Mouse (Mus musculus) ES-E14 (cell line): ENCODE data around the gene Iffo1. TPM values are rescaled to one million over a fixed set of nuclear protein-coding genes. Genes with fewer than 3 reads are reported as not detected.

ENCODE experiments used
- DNase-seq: peaks from one replicate; pipeline ENCODE4 v3.0.0-alpha.2; 2013; ENCODE audit warnings: low read depth, low spot score
- H3K27ac ChIP-seq: 2 replicates; pipeline ENCODE4 v1.5.1; 2012; ENCODE audit warnings: low read depth, mild to moderate bottlenecking, low read length, moderate library complexity, mixed read lengths; ENCODE audit not compliant: poor library complexity, insufficient read depth, severe bottlenecking
- H3K36me3 ChIP-seq: 2 replicates; pipeline ENCODE4 v1.6.1; 2012; ENCODE audit warnings: mild to moderate bottlenecking, low read length, moderate library complexity, mixed read lengths; ENCODE audit not compliant: control insufficient read depth, poor library complexity, insufficient read depth, severe bottlenecking
- H3K4me1 ChIP-seq, 2 experiments: fragments of 150-350 bp in 1 of 2; sonication (generic) in 1 of 2; 2 replicates each; pipeline ENCODE4 v1.6.1; 2012; ENCODE audit warnings: low read length in 2 of 2, mild to moderate bottlenecking in 1 of 2, mixed read lengths in 1 of 2; ENCODE audit not compliant: control insufficient read depth in 2 of 2, insufficient read depth in 2 of 2, poor library complexity in 1 of 2
- H3K4me3 ChIP-seq, 2 experiments: fragments of 150-350 bp in 1 of 2; sonication (generic) in 1 of 2; 2 replicates each; pipeline ENCODE4 v1.5.1; 2012; ENCODE audit warnings: low read length in 2 of 2, low read depth in 1 of 2, mild to moderate bottlenecking in 1 of 2, mixed read lengths in 1 of 2; ENCODE audit not compliant: insufficient read depth in 1 of 2, poor library complexity in 1 of 2, severe bottlenecking in 1 of 2
- H3K9ac ChIP-seq: 2 replicates; pipeline ENCODE4 v1.6.1; 2012; ENCODE audit warnings: low read depth, mild to moderate bottlenecking, low read length, mixed read lengths; ENCODE audit not compliant: poor library complexity, insufficient read depth, severe bottlenecking
- H3K9me3 ChIP-seq: fragments of 150-350 bp; sonication (generic); 2 replicates; pipeline ENCODE4 v1.6.1; 2012; ENCODE audit warnings: low read depth, mild to moderate bottlenecking, low read length; ENCODE audit not compliant: control insufficient read depth, insufficient read depth
- CHD2 ChIP-seq: IDR thresholded peaks from 2 replicates; pipeline ENCODE4 v1.6.1; 2014; ENCODE audit warnings: mild to moderate bottlenecking, low read depth, low read length, inconsistent platforms
- HCFC1 ChIP-seq: IDR thresholded peaks from 2 replicates; pipeline ENCODE4 v1.6.1; 2012; ENCODE audit warnings: low read length, inconsistent platforms, borderline replicate concordance; ENCODE audit not compliant: insufficient read depth
- MAFK ChIP-seq: IDR thresholded peaks from 2 replicates; pipeline ENCODE4 v1.6.1; 2014; ENCODE audit warnings: mild to moderate bottlenecking, low read depth, low read length, inconsistent platforms; ENCODE audit not compliant: insufficient read depth
- ZC3H11A ChIP-seq: IDR thresholded peaks from 2 replicates; pipeline ENCODE4 v1.6.1; 2012; ENCODE audit warnings: low read depth, mild to moderate bottlenecking, inconsistent platforms, low read length, borderline replicate concordance
- ZNF384 ChIP-seq: IDR thresholded peaks from 2 replicates; pipeline ENCODE4 v1.6.1; 2012; ENCODE audit warnings: low read depth, low read length, inconsistent platforms
- in situ Hi-C, 2 experiments: fragments of 600-800 bp; cut with MboI; formaldehyde crosslinking; loops; one replicate each; pipeline ENCODE4 v1.15.1; 2025; ENCODE audit warnings: low sequenced_read_pairs in 2 of 2, inconsistent platforms in 1 of 2; ENCODE audit not compliant: unreplicated experiment in 2 of 2
- total RNA-seq: library from RNA; depleted of rRNA; stranded (reverse); fragments of 300-350 nt; gene quantifications from 2 replicates; pipeline ENCODE4 v1.2.3, GENCODE M21; 2012; rRNA removed

The Iffo1 gene
- total RNA-seq, 1 experiment: 15.1 TPM

GRCm38 (mm10) chr6:125196301-125196700 lies 51.3 kb downstream of the Iffo1 start:
- Histone ChIP-seq H3K4me1 (peaks cover 6 to 12% of the 10 kb centered on the region in 2 experiments), H3K9me3 (no peaks in the 10 kb centered on the region), H3K4me3 (no peak overlapping the region), H3K27ac (peak overlapping the region; percentile 98; the same call in 1 of the 2 replicates), H3K9ac (no peak overlapping the region), H3K36me3 (peaks cover 2% of the 10 kb centered on the region)
- in situ Hi-C loops: no loop called here
- no peak for DNase-seq
- TF ChIP-seq ZNF384 (peak; percentile 45; the same call in 1 of the 2 replicates), HCFC1 (no peak)

- Histone ChIP-seq H3K4me1 (peaks cover 6 to 12% of the 10 kb centered on the region in 2 experiments), H3K9me3 (no peaks in the 10 kb centered on the region), H3K9ac (no peak overlapping the region), H3K36me3 (peaks cover 2% of the 10 kb centered on the region), H3K4me3 (no peak overlapping the region), H3K27ac (peak overlapping the region; percentile 98; the same call in 1 of the 2 replicates)
- in situ Hi-C loops: no loop called here
- DNase-seq: no peak
- TF ChIP-seq MAFK: no peak
- TF ChIP-seq ZNF384: no peak
- TF ChIP-seq CHD2: no peak
- no peak for TF ChIP-seq HCFC1
- TF ChIP-seq ZC3H11A: no peak
Measured at GRCm38 (mm10) chr6:125197166-125197565, 52.1 kb downstream of the Iffo1 start.

DNA sequence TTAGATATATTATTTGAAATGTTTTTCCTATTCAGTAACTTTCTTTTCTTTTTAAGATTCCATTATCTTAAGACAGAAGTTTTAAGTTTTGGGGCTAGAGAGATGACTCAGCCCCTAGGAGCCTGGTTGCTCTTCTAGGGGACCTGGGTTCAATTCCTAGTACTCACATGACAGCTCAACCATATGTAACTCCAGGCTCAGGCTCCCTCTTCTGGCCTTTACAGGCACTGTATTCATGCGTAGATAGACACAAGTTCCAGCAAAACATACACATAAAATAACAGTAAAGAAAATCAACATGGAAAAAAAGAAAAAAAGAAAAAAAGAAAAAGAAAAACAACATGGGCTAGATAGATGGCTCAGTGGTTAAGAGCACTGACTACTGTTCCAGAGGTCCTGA lies 65.4 kb downstream of the Iffo1 start:
- DNase-seq: no peak
- H3K4me1 ChIP-seq: peaks cover 0 to 2% of the 10 kb centered on the region in 2 experiments; a peak in 1 of 4 replicates
- H3K9ac ChIP-seq: no peak overlapping the region
- no peak overlapping the region for H3K4me3 ChIP-seq
- H3K36me3 ChIP-seq: no peaks in the 10 kb centered on the region
- in situ Hi-C loops: no loop called here
- H3K9me3 ChIP-seq: no peaks in the 10 kb centered on the region
- no peak overlapping the region for H3K27ac ChIP-seq
- TF ChIP-seq ZC3H11A (no peak), CHD2 (no peak), HCFC1 (no peak)

Other genes with a start within 250 kb of the Iffo1 start
- 1.0 and 1.2 TPM in 2 replicates for gene Lag3, start 233.5 kb upstream of the Iffo1 start, total RNA-seq
- gene Ptms, start 225.1 kb upstream of the Iffo1 start, total RNA-seq: 66.7 and 67.4 TPM in 2 replicates
- gene Mlf2, start 213.9 kb upstream of the Iffo1 start, total RNA-seq: 179 and 196 TPM in 2 replicates
- 138 and 141 TPM in 2 replicates for gene Cops7a, start 179.7 kb upstream of the Iffo1 start, total RNA-seq
- gene Pianp, start 148.5 kb upstream of the Iffo1 start, total RNA-seq: 2.9 and 6.1 TPM in 2 replicates
- 25.1 and 25.6 TPM in 2 replicates for gene Zfp384, start 136.1 kb upstream of the Iffo1 start, total RNA-seq
- 32.4 and 50.2 TPM in 2 replicates for gene Ing4, start 105.5 kb upstream of the Iffo1 start, total RNA-seq
- 9.6 and 31.2 TPM in 2 replicates for gene Acrbp, start 95.6 kb upstream of the Iffo1 start, total RNA-seq
- 5.0 and 9.3 TPM in 2 replicates for gene Lpar5, start 77.3 kb upstream of the Iffo1 start, total RNA-seq
- 344 and 351 TPM in 2 replicates for gene Chd4, start 49.3 kb upstream of the Iffo1 start, total RNA-seq
- 159 and 174 TPM in 2 replicates for gene Nop2, start 13.3 kb upstream of the Iffo1 start, total RNA-seq
- 2,407 and 2,462 TPM in 2 replicates for gene Gapdh, start 21.2 kb downstream of the Iffo1 start, total RNA-seq
- gene Ncapd2, start 46.5 kb downstream of the Iffo1 start, total RNA-seq: 159 and 187 TPM in 2 replicates
- 155 and 184 TPM in 2 replicates for gene Mrpl51, start 46.6 kb downstream of the Iffo1 start, total RNA-seq
- 3.5 and 4.6 TPM in 2 replicates for gene Vamp1, start 70.3 kb downstream of the Iffo1 start, total RNA-seq
- gene Tapbpl, start 86.6 kb downstream of the Iffo1 start, total RNA-seq: 4.2 and 6.4 TPM in 2 replicates
- gene Cd27, start 91.8 kb downstream of the Iffo1 start, total RNA-seq: 0.22 TPM in 1 of 2 replicates, not detected in the other
- gene Tuba3a, start 140.8 kb downstream of the Iffo1 start, total RNA-seq: 53.3 and 84.8 TPM in 2 replicates
- 8.7 and 14.3 TPM in 2 replicates for gene Ltbr, start 168.6 kb downstream of the Iffo1 start, total RNA-seq
- gene Scnn1a, start 175.4 kb downstream of the Iffo1 start, total RNA-seq: 0.11 and 0.31 TPM in 2 replicates
- 6.1 and 7.7 TPM in 2 replicates for gene Tnfrsf1a, start 204.1 kb downstream of the Iffo1 start, total RNA-seq
- gene Plekhg6, start 235.6 kb downstream of the Iffo1 start, total RNA-seq: 1.1 and 1.5 TPM in 2 replicates